Mouse (Mus musculus): ENCODE data around the gene Hist1h2ab. TPM values are rescaled to one million over a fixed set of nuclear protein-coding genes. Genes with fewer than 3 reads are reported as not detected.

Hist1h2ab gene
- polyA plus RNA-seq, 1 experiment from 2014 or later = 49.6 TPM

DNA sequence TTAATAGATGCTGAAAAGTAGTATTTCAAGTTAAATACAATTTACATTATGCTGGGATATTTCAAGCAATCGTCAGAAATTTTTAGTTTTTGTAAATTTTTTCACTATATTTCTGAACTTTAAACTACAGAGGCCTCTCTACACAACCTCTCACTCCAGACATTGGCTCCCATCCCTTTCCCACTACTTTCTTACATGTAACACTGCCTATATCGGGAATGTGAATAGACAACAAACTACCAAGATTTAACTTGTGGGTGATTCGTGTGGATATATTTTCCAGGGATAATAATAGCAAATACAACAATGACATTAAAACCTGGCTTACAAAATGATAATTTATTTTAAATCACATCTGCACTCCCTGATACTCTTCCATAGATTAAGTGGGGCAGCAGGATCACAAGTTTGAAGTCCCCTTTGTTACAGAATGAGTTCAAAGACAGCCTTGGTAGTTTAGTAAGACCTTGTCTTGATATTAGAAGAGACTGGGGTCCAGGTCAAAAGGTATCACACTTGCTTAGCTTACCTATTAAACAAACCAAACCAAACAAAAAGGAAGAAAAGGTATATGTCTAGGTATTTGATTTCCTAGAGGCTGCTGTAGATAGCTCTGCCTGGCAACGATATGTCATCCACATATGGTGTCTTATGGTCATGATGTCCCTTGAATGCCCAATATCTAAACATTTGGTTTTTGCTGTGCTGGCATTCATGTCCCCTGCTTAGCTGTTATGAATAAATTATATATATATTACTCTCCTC, 2.6 kb downstream of the Hist1h2ab start:
- Histone ChIP-seq H3K27me3 (replicated peaks; ENCODE audit: control insufficient read depth, insufficient read depth, low read length) (no peaks in the 10 kb centered on the region), H3K27ac (ENCODE audit: low read depth) (peak overlapping the region; percentile 90), H3K4me2 (ENCODE audit: low read length) (peak overlapping the region; percentile 57), H3K36me3 (ENCODE audit: control insufficient read depth, insufficient read depth, low read length) (no peaks in the 10 kb centered on the region), H3K9ac (ENCODE audit: low read length) (peak overlapping the region; percentile 76), H3K9me3 (ENCODE audit: control insufficient read depth, low read length) (no peaks in the 10 kb centered on the region), H3K4me3 (ENCODE audit: low read depth, low read length) (peak overlapping the region; percentile 37; the same call in 1 of the 2 replicates), H3K4me1 (replicated peaks; ENCODE audit: control insufficient read depth, insufficient read depth, low read length) (peaks cover 13% of the 10 kb centered on the region)
- no peak for ATAC-seq (replicated peaks; ENCODE audit: low FRiP score, low TSS enrichment, low read depth)
- WGBS = 53% methylated on average over 4 of the region's 4 CpGs
- peak; percentile 48 for DNase-seq (ENCODE audit: low spot score)

DNA sequence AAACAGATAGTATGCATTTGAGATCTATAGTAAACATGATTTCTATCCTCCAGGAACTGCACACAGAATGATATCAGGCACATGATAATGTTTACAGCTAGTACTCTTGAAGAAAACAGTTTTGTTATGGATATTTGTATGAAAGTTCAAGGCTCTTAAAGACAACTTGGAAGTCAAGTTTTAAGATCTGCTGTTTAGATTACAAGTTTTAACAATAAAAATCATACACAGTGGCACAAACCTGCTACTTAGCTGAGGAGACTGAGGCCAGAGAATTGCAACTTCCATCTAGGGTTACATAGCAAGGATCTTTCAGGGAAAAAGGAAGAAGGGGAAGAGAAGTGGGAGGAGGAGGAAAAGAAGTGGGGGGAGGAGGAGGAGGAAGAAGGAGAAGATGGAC, 4.1 kb downstream of the Hist1h2ab start:
- DNase-seq (ENCODE audit: low spot score) (peak; percentile 23), ATAC-seq (replicated peaks; ENCODE audit: low FRiP score, low TSS enrichment, low read depth) (no peak)
- peaks cover 12% of the 10 kb centered on the region for H3K4me1 ChIP-seq (replicated peaks; ENCODE audit: control insufficient read depth, insufficient read depth, low read length)
- no peaks in the 10 kb centered on the region for H3K27me3 ChIP-seq (replicated peaks; ENCODE audit: control insufficient read depth, insufficient read depth, low read length)
- H3K9me3 ChIP-seq (ENCODE audit: control insufficient read depth, low read length) = no peaks in the 10 kb centered on the region
- H3K27ac ChIP-seq (ENCODE audit: low read depth) = no peak overlapping the region
- H3K4me2 ChIP-seq (ENCODE audit: low read length) = no peak overlapping the region
- H3K9ac ChIP-seq (ENCODE audit: low read length) = no peak overlapping the region
- H3K36me3 ChIP-seq (ENCODE audit: control insufficient read depth, insufficient read depth, low read length) = no peaks in the 10 kb centered on the region
- no peak overlapping the region for H3K4me3 ChIP-seq (ENCODE audit: low read depth, low read length)

DNA sequence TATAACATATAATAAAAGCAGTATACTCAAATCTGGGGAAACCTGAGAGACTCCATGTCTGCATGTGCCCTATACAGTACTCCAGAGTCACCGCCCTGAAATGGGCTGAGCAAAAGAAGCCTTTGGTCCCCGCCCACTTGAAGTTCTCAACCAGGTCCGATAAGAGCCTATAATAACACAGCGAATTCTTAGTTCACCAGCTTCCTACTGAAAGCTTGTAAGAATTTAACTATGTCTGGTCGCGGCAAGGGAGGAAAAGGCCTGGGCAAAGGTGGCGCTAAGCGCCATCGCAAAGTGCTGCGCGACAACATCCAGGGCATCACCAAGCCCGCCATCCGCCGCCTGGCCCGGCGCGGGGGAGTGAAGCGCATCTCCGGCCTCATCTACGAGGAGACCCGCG, 5.9 kb downstream of the Hist1h2ab start, which contains the start of gene Hist1h4b:
Hist1h4b (plus strand) TSS at position 224 of the 400 bp plus-strand sequence.
- H3K36me3 ChIP-seq (ENCODE audit: control insufficient read depth, insufficient read depth, low read length) = no peaks in the 10 kb centered on the region
- no peaks in the 10 kb centered on the region for H3K27me3 ChIP-seq (replicated peaks; ENCODE audit: control insufficient read depth, insufficient read depth, low read length)
- WGBS = 0% methylated on average over 14 of the region's 22 CpGs
- peak within 1 kb of the TSS; percentile 85 for H3K27ac ChIP-seq (ENCODE audit: low read depth)
- peaks cover 9% of the 10 kb centered on the region for H3K4me1 ChIP-seq (replicated peaks; ENCODE audit: control insufficient read depth, insufficient read depth, low read length)
- H3K9ac ChIP-seq (ENCODE audit: low read length) = peak within 1 kb of the TSS; percentile 49
- H3K4me3 ChIP-seq (ENCODE audit: low read depth, low read length) = peak within 1 kb of the TSS; percentile 39
- H3K9me3 ChIP-seq (ENCODE audit: control insufficient read depth, low read length) = no peaks in the 10 kb centered on the region
- peak within 1 kb of the TSS; percentile 63 for H3K4me2 ChIP-seq (ENCODE audit: low read length)
- ATAC-seq (replicated peaks; ENCODE audit: low FRiP score, low TSS enrichment, low read depth) (peak; percentile 70), DNase-seq (ENCODE audit: low spot score) (peak; percentile 98)

DNA sequence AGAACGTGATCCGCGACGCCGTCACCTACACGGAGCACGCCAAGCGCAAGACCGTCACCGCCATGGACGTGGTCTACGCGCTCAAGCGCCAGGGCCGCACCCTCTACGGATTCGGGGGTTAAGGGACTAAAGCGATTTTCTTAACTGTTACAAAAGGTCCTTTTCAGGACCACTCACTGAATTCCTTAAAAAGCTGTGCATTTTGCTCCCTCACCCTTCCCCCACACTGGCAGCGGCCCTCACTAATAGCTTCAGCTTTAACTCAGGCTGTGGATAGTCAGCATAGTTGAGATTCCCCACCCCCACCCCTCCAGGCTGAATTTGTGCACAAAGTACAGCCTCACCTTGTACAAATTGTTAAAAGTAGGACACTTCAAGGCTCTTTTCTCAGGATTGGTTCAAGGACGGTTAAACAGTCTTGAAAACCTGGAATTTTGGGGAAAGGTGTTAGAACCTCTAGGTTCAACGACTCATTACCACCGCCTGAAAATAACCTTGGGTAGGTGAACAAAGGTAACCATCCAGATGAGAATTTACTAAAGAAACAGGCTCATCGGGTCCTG, 6.4 kb downstream of the Hist1h2ab start:
- peak overlapping the region; percentile 85 for H3K27ac ChIP-seq (ENCODE audit: low read depth)
- WGBS = under 1% methylated on average over 15 of the region's 23 CpGs
- no peaks in the 10 kb centered on the region for H3K27me3 ChIP-seq (replicated peaks; ENCODE audit: control insufficient read depth, insufficient read depth, low read length)
- H3K36me3 ChIP-seq (ENCODE audit: control insufficient read depth, insufficient read depth, low read length) = no peaks in the 10 kb centered on the region
- peak overlapping the region; percentile 49 for H3K9ac ChIP-seq (ENCODE audit: low read length)
- no peaks in the 10 kb centered on the region for H3K9me3 ChIP-seq (ENCODE audit: control insufficient read depth, low read length)
- peak; percentile 84 for DNase-seq (ENCODE audit: low spot score)
- peak overlapping the region; percentile 63 for H3K4me2 ChIP-seq (ENCODE audit: low read length)
- H3K4me1 ChIP-seq (replicated peaks; ENCODE audit: control insufficient read depth, insufficient read depth, low read length) = peaks cover 9% of the 10 kb centered on the region
- H3K4me3 ChIP-seq (ENCODE audit: low read depth, low read length) = peak overlapping the region; percentile 39
- ATAC-seq (replicated peaks; ENCODE audit: low FRiP score, low TSS enrichment, low read depth) = peak; percentile 17

DNA sequence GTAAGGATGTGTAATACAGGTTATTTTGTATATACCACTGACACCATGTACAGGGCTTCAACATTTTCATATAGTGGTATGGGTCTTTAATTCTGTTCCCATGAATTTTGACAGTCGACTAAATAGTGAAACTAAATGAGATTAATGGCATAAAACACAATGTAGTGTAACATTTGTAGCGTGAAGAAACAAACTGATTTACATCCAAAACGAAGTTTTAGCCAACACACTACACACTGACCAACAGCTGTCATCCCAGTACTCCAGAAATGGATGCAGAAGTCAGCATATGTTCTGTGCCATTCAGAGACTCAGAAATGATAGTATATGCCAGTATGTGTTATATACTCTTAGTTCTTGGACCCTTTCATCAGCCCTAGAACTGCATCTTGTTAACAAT, 7.0 kb downstream of the Hist1h2ab start:
- no peak overlapping the region for H3K4me3 ChIP-seq (ENCODE audit: low read depth, low read length)
- WGBS = 42% methylated on average over 3 of the region's 3 CpGs
- H3K9ac ChIP-seq (ENCODE audit: low read length) = peak overlapping the region; percentile 49; the same call in 1 of the 2 replicates
- H3K9me3 ChIP-seq (ENCODE audit: control insufficient read depth, low read length) = no peaks in the 10 kb centered on the region
- peak overlapping the region; percentile 9; the same call in 1 of the 2 replicates for H3K27ac ChIP-seq (ENCODE audit: low read depth)
- H3K36me3 ChIP-seq (ENCODE audit: control insufficient read depth, insufficient read depth, low read length) = no peaks in the 10 kb centered on the region
- ATAC-seq (replicated peaks; ENCODE audit: low FRiP score, low TSS enrichment, low read depth) (no peak), DNase-seq (ENCODE audit: low spot score) (no peak)
- H3K27me3 ChIP-seq (replicated peaks; ENCODE audit: control insufficient read depth, insufficient read depth, low read length) = no peaks in the 10 kb centered on the region
- peaks cover 9% of the 10 kb centered on the region for H3K4me1 ChIP-seq (replicated peaks; ENCODE audit: control insufficient read depth, insufficient read depth, low read length)
- peak overlapping the region; percentile 63 for H3K4me2 ChIP-seq (ENCODE audit: low read length)

DNA sequence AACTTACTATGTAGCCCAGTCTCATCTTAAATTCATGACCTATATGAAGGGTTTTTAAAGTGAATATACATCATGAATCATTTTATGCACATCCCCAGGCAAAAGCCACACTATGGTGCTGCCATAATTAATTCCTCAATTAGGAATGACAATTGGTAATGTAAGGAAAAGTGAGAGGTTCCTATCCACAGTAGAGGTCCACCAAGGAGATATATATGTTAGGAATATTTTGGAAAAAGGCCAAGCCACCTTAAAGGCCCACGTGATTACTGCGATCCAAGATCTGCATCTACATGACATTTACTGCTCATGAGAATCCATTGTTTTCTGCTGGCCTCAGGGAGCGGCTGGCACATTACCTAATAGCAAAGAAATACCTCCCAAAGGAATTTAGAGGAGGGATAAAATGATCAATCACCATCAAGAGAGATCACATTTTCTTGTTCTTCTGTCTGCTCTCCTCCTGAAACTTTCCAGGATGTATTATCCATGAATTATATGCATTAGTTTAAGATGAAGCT, 8.4 kb downstream of the Hist1h2ab start:
- 77% methylated on average over 3 of the region's 3 CpGs for WGBS

DNA sequence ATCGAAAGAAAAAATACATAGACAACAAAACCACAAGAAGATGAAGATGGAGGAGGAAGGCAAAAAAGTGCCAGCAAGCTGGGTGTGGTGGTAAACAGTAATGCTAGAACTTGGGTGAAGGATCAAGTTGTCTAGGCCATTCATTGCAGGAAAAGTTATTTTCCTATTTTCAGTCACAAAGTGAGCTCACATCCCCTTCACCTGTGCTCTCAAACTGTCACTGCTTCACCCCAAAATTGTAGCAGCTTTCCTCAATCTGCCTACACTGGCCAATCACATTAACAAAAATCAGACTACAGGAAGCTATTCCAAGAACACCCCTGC, 9.0 kb downstream of the Hist1h2ab start:
- Histone ChIP-seq H3K27ac (ENCODE audit: low read depth) (peak overlapping the region; percentile 98), H3K4me2 (ENCODE audit: low read length) (peak overlapping the region; percentile 91), H3K36me3 (ENCODE audit: control insufficient read depth, insufficient read depth, low read length) (no peaks in the 10 kb centered on the region), H3K27me3 (replicated peaks; ENCODE audit: control insufficient read depth, insufficient read depth, low read length) (no peaks in the 10 kb centered on the region), H3K4me3 (ENCODE audit: low read depth, low read length) (peak overlapping the region; percentile 57), H3K4me1 (replicated peaks; ENCODE audit: control insufficient read depth, insufficient read depth, low read length) (peaks cover 17% of the 10 kb centered on the region), H3K9ac (ENCODE audit: low read length) (peak overlapping the region; percentile 74), H3K9me3 (ENCODE audit: control insufficient read depth, low read length) (no peaks in the 10 kb centered on the region)
- DNase-seq (ENCODE audit: low spot score) (no peak), ATAC-seq (replicated peaks; ENCODE audit: low FRiP score, low TSS enrichment, low read depth) (no peak)
- 63% methylated on average over 1 of the region's 1 CpGs for WGBS

More for the DNA sequence above, 8.4 kb downstream of the Hist1h2ab start:
- ATAC-seq (replicated peaks; ENCODE audit: low FRiP score, low TSS enrichment, low read depth) = no peak
- H3K4me3 ChIP-seq (ENCODE audit: low read depth, low read length) = no peak overlapping the region
- peak overlapping the region; percentile 91; the same call in 1 of the 2 replicates for H3K4me2 ChIP-seq (ENCODE audit: low read length)
- no peak overlapping the region for H3K9ac ChIP-seq (ENCODE audit: low read length)
- no peak overlapping the region for H3K27ac ChIP-seq (ENCODE audit: low read depth)
- H3K27me3 ChIP-seq (replicated peaks; ENCODE audit: control insufficient read depth, insufficient read depth, low read length) = no peaks in the 10 kb centered on the region
- no peaks in the 10 kb centered on the region for H3K36me3 ChIP-seq (ENCODE audit: control insufficient read depth, insufficient read depth, low read length)
- H3K4me1 ChIP-seq (replicated peaks; ENCODE audit: control insufficient read depth, insufficient read depth, low read length) = peaks cover 15% of the 10 kb centered on the region
- DNase-seq (ENCODE audit: low spot score) = no peak
- H3K9me3 ChIP-seq (ENCODE audit: control insufficient read depth, low read length) = no peaks in the 10 kb centered on the region

DNA sequence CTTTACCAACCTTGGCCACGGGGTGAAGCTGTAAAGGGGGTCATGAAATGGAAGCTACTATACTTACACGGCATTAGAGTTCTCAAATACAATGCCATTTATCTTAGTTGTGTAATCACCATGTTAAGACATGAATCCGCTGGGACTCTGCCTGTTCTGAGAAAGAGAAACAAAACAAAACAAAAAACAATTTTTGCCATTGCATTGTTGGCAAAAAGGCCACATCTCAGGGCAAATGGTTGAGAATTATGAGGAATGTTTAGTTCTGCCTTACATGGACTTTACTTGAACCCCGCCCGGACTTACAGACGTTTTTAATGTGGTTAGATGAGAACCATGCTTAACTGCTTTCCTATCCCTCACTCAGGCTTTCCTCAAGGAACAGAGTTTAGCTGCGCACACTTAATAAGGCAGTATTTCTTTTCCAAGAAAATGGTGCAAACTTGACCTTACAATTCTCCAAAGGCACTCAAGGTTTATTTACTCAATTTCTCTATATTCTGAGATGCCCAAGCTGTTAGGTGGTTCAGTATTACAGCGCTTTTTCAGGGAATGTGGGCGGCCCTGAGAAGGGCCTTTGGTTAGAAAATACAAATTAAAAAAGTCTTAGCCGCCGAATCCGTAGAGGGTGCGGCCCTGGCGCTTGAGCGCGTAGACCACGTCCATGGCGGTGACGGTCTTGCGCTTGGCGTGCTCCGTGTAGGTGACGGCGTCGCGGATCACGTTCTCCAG, 9.5 kb downstream of the Hist1h2ab start:
- Histone ChIP-seq H3K27me3 (replicated peaks; ENCODE audit: control insufficient read depth, insufficient read depth, low read length) (no peaks in the 10 kb centered on the region), H3K27ac (ENCODE audit: low read depth) (peak overlapping the region; percentile 98), H3K4me3 (ENCODE audit: low read depth, low read length) (peak overlapping the region; percentile 57), H3K4me2 (ENCODE audit: low read length) (peak overlapping the region; percentile 91), H3K36me3 (ENCODE audit: control insufficient read depth, insufficient read depth, low read length) (no peaks in the 10 kb centered on the region), H3K9me3 (ENCODE audit: control insufficient read depth, low read length) (no peaks in the 10 kb centered on the region), H3K4me1 (replicated peaks; ENCODE audit: control insufficient read depth, insufficient read depth, low read length) (peaks cover 17% of the 10 kb centered on the region), H3K9ac (ENCODE audit: low read length) (peak overlapping the region; percentile 74)
- ATAC-seq (replicated peaks; ENCODE audit: low FRiP score, low TSS enrichment, low read depth) (peak; percentile 6), DNase-seq (ENCODE audit: low spot score) (peak; percentile 68)
- 2% methylated on average over 20 of the region's 27 CpGs for whole genome bisulfite sequencing

Measured in intestine, embryonic 14.5 days (tissue).